Mouse (Mus musculus): ENCODE measurements around the gene Prune2.
A peak's percentile ranks its signal among the peaks of the same experiment; 100 is the strongest.

Prune2 gene

DNA sequence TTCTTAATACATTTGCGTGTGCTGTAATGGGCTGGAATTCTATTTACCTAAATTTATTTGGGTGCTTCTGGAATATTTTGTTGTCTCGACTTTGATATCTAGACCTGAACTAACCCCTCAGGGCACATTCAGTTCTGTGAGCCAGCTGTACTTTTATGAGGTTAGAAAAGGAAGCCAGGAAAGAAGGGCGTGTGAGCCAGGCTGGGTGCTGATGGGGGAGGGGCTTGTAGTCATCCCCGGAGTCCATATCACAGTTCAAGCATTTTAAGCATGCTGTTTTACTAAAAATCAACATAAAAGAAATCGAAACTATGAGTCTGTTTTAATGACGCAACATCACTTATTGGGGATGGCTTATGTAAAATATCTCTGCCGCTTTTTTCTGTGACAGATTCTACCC is 42.0 kb downstream of the Prune2 start:
- DNase-seq (ENCODE audit: low read depth, low spot score) = no peak

DNA sequence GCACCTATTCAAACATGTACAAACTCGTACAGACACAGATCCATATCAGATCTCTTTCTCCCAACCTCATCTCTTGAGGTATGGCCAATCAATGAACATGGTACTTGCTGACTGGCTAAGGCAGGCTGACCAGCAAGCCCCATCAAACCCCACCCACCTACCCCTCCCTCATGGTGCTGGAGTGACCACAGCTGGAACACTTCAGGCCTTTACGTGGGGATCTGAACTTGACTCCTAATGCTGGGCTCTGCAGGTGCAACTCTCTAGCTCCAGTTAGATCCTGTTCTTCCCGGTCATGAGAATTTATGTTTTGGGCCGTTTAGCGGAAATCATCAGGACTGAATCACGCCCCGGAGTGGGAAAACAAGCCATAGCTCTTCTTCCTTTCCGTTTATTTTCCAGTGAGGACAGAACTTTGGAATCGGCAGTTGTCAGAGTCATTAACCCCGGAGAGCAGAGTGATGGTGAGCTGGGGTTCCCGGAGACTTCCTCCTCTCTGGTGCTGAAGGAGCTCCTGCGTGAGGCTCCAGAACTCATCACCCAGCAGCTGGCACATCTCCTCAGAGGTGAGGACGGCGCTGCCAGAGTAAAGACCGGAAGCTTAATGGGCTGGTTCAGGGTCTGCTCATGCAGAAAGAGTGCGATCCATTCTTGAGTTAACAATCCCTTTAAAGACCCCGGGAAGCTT is 50.4 kb downstream of the Prune2 start:
- no peak for DNase-seq (ENCODE audit: low read depth, low spot score)

DNA sequence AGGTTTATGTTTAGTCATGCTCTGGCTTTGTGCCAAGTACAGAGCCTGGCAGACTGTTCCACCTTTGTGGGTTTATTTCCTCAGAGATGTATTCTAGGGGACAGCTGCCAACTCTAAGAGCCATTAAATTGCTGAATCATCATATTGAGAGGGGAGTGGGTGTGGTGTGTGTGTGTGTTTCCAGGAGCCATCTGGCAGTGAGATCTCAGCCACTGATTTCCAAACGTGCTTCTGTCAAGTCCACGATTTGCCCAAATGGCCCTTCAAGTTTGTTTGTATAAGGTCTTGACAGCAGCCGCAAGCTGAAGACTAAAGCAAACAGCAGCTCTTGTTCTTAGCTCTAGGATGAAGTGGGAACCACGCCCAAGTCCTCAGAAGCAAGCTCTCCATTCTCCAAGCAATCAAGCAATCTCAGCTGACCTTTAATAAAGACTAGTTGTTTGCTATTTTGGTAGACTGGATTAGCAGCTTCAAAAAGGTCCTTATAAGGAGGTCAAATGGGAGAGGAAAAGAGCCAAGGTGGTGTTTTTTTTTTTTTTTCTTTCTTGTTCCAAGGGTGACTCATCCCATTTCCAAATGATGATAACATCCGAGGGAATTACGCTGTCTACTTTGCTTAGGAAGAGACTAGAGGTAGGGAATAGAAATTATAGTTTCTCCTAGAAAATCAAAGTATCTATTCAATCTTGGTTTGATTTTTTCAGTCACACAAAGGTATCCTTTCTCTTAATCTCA is 55.5 kb downstream of the Prune2 start:
- DNase-seq (ENCODE audit: low read depth, low spot score) = no peak

DNA sequence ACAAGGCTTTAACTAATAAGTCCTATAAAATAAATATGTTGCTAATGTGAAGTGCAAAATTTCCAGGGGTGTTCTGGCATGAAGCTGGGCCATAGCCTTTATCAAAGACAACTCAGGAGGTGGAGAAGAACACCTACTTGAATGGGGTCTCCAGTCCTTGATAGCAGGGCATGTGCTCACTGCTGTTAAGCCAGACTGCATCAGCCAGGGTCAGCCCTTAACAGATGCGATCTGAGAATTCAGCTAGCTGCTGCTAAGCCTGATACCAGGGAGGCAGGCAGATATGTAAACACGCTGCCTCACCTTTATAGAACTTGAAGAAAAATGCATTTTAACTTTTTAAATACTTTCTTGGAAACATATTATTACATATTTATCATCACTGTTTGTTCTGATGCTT is 57.2 kb downstream of the Prune2 start:
- DNase-seq (ENCODE audit: low read depth, low spot score) = no peak

DNA sequence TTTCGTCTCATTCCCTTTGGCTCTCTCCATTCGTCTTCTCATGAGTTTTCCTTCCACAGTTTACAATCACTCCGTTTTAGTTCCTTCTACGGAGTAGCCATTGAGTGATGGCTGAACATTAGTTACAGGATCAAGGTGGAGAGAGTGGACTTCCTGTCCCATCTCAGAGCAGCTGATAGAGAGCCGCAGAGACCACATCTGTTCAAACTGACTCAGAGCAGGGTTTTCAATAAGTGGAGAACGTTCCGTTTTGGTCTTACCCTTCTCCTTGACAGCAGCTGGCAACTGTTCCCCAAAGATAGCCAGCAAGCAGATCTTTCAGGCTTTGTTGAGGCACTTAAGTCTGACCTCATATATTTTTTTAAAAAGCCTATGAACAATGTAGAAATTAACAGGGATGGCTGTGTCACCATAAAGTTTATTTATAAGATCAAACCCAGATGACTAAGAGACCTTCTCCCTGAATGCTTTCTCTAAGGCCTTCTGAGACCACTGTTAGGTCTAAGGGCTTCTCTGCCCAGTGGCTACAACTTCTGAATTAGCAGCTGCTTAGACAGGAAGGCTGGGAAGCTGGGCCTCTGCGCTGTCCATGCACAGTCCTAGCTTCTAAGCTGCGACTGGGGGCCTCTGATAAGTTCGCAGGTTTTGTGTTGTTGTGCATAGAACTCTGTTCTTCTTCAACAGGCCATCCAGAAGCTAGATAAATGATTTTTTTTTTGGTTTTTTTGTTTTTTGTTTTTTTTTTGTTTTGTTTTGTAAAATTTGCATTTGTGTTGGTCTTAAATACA is 58.6 kb downstream of the Prune2 start:
- DNase-seq (ENCODE audit: low read depth, low spot score) = no peak

DNA sequence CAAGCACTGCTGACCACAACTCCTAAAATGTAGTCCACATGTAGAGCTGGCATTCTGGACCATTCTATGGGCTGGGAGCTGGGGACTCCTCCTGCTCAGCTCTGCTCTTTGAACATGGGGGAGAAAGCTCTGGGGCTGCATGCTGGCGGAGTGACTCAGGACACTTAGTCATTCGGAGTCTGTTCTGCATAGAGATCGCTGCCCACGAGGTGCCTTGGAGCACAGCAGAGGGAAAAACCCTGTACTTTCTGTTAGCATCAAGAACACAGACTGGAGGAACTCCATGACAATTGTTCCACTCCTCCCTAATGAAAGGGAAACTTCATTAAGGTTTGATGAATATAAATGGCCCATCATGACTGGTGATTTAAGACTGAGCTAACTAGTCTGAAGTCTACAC is 68.8 kb downstream of the Prune2 start:
- DNase-seq (ENCODE audit: low read depth, low spot score) = no peak

DNA sequence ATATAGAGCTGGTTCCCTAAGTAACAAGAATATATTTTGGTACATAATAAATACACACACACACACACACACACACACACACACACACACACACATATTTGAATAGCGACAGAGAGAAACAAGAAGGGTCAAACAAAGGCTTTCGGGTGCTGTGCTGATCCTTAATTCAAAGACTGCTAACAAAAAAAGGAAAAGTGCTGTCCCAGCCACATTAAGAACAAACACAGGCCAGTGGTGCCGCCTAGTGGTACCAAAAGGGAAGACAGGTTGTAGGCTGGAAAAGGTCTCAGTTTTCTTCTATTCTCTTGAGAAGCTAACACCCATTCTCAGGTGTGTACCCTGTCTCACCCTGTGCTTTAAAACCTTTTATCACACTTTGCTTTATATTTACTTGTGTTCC is 74.4 kb downstream of the Prune2 start:
- peak; percentile 37 for DNase-seq (ENCODE audit: low read depth, low spot score)

DNA sequence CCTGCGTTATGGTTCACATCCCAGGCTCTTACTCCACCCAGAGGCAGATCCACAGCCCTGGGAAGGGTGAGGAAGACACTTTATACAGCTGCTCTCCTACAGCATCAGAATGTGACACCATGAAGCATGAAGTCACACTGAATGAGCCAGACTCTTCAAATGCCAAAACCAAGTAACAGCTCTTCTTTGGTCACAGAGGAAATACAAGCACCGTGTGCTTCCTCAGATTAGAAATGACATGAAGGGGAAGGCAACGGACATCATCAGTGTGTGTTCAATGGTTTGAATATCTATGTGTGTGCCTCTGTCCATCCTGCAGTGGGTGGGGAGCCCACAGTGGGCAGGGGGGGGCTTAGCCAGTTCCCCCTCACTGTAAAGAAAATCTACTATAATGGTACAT is 76.4 kb downstream of the Prune2 start:
- no peak for DNase-seq (ENCODE audit: low read depth, low spot score)

DNA sequence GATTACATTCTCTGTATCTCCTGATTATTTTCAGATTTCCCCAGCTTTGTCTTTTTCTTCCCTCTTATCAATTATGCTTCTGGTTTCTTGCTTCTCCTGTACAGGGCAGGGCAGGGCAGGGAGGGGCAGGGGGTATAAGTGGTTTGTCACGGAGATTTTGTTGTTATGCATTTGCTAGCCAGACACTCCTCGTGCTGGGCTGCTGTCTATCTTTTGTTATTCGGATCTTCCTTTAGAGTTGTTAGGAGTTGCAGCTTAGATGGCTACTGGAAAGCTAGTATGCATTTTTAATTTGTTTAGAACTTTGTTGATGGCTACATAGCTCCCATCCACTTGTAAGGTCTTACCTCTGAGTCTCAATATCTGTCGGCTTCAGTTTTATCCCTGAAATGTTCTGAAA is 91.0 kb downstream of the Prune2 start:
- DNase-seq (ENCODE audit: low read depth, low spot score) = no peak

DNA sequence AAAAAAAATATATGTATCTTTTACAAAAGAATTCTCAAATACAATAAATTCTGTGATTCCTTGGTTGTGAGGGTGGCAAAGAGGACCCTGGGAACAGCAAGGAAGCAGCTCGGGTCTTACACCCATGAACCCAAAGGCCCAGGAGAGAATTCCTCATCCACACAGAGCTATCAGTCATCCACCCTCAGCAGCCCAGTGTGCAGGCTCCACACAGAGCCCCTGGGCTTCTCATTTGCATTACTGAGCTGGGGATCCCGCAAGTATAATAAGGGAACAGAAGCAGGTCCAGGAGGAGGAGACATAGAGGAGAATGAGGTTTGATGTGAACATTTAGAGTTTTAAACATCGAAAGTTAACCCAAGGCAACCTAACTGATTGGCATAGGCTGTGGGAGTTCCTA is 100.0 kb downstream of the Prune2 start:
- no peak for DNase-seq (ENCODE audit: low read depth, low spot score)

DNA sequence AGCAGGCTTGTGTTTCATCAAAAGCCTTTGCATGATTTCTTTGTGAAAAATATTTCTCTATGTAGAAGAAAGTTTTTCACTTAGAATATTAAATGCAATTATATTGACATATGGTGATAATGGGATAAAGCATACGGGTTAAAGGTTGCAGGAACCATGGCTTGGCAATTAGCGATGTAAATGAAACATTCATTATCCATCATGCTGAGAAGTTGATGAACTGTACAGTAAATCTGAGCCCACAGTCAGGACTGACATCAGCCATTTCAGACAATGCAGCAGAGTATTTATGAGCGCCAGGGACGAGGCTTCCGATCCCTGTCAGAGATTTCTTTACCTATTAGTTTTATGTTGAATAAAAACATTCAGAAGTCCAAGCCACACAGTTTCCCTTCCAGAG is 104.2 kb downstream of the Prune2 start:
- DNase-seq (ENCODE audit: low read depth, low spot score) = no peak

DNA sequence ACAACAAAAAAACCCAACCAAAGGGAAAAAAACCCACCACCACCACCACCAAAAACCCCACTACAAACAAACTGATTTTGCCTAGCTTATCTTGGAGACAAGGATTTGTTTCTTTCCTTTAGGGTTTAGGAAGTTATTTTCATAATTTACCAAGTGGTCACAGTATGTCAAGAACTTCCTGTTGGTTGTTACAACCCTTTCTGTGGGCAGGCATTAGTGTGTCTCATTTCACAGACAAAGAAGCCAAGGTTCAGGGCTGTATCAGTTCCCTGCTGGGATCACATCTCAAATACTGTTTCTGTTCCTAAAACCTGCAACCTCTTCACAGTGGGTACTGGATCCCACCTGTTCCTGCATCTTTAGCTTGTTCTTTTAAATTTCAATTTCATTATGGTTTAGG is 108.5 kb downstream of the Prune2 start:
- no peak for DNase-seq (ENCODE audit: low read depth, low spot score)

DNA sequence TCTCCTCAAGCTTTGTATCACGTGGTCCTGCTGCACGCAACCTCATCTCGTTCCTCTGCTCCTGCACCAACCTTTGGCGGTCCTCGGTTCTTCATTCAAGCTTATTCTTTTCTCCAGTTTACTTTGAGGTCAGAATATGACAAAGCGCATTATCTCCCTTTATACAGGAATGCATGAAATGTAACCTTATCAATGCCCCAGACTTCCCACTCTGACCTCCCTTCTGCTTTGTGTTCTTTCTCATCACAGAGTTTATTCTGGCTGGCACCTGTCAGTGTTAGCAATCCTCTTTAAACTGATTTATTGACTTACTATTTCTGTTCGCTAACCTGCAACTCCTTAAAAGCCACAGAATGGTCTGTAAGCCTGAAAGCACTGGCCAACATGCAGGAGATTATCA is 113.1 kb downstream of the Prune2 start:
- DNase-seq (ENCODE audit: low read depth, low spot score) = no peak

DNA sequence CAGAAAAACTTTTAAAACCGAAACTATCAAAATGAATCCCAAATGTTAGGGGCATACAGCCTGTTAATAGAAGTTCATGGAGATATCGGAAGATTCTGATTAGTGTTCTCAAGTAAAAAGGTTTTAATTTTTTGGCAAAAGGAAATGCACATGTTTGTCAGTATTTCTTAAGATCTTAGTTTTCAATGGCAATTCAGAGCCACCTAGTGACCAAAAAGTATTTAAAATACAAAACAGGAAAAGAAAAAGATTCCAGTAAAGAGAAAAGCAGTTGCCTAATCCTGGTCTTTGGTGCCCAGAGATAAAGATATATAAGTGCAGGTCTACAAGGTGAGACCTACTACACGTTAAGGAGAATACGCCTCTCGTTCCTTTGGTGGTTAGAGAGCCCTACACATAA is 115.3 kb downstream of the Prune2 start:
- no peak for DNase-seq (ENCODE audit: low read depth, low spot score)

DNA sequence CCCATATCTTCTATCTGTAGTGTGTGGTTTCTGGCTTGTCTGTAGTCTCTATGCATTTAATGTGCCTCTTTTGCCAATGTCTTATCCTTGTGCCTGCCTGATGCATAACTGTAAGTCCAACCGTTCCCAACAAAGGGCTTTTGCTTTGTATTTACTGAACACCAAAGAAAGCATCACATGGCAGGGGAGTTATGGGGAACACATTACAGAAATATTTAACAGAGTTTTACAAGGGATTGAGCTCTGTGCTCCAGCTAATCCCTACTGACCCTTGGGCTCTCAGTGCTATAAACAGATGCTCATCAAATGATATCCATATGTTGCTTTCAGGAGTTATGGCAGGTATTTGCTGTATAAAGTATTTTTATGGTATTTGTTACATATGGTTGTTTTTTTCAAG is 116.3 kb downstream of the Prune2 start:
- DNase-seq (ENCODE audit: low read depth, low spot score) = no peak

DNA sequence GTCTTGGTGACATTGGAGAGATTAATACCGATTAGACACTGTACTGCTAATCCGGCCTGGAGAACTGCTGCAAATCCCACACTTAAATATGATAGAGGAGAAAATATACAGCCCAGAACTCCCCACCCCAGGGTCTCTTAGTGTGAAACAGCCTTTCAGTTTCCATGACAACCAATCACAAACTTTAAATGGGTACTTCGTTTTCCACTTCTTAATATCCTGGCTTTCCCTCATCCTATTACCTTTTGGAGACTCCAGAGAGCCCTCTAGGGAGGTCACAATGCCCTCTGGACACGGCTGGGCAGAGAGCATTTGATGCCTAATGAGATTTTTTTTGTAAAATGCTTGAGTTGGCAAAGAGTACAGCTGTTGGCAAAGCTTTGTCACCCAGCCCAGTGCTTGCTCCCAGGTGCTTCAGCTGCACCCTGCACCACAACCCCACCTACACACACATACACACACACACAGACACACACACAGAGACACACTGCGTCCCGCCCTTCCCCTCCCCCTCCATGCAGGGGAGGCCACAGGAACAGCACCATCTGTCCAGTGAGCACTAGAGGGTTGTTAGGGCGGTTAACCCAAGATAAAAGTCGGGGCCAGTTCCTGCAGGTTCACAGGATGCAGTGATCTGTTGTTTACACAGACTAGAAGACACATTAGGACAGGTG is 122.9 kb downstream of the Prune2 start:
- DNase-seq (ENCODE audit: low read depth, low spot score) = no peak

DNA sequence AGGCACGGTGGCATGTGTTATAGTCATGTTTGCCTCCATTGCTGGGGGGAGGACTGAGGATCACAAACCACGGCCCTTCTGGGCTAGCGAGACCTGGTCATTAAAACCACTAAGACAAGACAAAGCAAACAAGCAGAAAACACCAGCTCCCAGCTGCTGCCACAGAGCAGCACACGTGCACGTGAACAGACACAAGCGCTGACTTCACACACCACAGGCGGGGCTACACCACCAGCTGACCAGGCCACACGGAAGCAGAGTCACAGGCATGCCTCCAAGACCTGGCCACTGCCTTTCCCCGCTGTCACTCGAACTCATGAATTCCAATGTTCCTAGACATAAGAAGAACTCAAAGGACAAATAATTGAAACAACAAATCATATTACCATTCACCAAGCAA is 125.5 kb downstream of the Prune2 start:
- DNase-seq (ENCODE audit: low read depth, low spot score) = no peak

DNA sequence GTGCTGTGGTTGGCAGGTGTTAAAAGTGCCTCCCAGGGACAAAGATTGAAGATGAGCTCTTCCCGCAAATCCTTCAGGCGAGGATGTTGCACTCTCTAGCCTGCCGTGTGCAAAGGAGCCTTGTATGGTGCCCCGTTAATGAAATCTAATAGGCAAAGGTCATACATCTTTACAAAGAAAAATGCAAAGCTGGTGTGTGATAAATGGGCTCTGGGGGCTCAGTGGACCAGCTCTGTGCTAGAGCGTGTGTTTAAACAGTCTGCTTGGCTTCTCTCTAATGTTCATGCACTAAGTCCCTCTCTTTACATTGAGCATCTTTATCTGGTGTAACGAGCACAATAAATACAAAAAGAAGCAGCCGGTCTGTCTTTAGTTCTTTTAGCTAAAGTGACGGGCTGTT is 138.1 kb downstream of the Prune2 start:
- no peak for DNase-seq (ENCODE audit: low read depth, low spot score)

DNA sequence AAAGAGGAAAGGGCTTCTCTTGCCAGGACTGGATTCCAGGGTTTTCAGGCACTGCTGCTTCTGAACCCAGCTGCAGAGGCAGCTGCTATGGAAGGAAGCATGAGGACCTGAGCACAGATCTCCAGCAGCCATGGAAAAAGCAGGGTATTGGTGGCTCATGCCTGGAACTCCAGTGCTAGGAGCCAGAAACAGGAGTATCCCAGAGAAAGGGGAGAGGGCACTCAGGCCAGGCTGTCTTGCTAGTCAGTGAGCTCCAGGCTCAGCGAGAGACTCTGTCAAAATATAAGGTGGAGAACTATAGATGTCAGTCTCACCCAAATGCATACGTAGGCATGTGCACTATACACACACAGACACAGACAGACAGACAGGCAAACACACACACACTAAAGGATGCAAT is 140.4 kb downstream of the Prune2 start:
- no peak for DNase-seq (ENCODE audit: low read depth, low spot score)

DNA sequence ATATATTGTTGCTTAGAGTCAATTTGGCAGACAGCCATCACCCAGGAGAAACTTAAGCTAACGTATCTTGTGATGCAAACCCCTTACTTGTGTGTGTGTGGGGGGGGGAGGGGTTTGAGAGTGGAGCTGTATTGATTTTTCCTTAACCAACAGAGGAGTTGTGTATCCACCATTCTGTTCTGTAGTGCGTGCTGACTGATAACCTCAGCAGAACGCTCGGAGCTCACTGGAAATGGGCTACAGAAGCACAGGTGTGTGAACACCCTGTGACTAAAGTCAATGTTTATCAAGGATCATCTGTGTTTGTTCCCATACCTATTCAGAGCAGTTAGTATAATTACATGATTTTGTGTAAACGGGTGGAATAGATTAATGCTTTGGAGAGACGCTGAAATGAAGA is 141.3 kb downstream of the Prune2 start:
- no peak for DNase-seq (ENCODE audit: low read depth, low spot score)

DNA sequence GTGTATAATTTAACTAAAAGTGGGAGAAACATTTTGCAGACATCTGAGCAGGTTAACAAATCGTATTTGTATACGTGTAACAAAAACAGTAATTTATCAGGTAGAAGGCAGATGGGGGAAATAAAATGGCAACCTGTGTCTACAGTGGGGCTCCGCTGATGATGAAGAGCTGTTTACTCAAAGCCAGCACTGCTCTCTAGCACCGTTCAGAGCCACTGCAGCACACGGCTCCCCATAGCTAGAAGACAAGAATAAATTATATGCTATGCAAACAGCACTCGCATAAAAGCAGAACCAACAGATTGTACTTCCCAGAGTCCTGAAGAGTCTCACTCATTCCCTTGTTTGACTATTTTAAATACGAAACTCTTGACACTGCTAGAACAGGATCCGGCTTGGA is 152.9 kb downstream of the Prune2 start:
- no peak for DNase-seq (ENCODE audit: low read depth, low spot score)

DNA sequence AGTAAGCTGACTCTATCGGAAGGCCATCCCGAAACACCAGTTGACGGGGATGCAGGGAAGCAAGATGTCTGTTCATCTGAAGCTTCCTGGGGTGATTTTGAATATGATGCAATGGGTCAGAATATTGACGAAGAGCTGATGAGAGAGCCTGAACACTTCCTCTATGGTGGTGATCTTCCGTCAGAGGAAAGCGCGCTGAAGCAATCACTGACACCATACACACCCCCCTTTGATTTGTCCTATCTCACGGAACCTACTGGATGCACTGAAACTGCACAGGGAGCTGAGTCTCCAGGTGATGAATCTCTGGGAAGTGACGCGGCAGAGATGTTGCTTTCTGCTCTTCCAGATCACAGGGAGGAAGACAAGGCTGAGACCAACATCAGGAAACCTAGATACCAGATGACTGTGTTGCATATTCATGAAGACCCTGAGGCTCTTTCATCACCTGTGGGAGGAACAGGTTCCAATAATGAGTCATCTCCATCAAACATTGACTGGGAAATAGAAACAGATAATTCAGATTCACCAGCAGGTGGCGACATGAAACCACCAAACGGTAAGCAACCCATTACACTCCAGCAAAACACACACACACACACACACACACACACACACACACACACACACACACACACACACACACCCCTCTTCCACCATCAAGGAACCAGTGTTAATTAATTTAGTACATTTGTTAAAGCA is 168.3 kb downstream of the Prune2 start:
- DNase-seq (ENCODE audit: low read depth, low spot score) = peak; percentile 31
